Mouse (Mus musculus): Measurements from ENCODE around the gene Gprc6a. TPM values are rescaled to one million over a fixed set of nuclear protein-coding genes. Genes with fewer than 3 reads are reported as not detected.

Gene Gprc6a
- total RNA-seq, 2 experiments from 2014 or later, result not detected

DNA sequence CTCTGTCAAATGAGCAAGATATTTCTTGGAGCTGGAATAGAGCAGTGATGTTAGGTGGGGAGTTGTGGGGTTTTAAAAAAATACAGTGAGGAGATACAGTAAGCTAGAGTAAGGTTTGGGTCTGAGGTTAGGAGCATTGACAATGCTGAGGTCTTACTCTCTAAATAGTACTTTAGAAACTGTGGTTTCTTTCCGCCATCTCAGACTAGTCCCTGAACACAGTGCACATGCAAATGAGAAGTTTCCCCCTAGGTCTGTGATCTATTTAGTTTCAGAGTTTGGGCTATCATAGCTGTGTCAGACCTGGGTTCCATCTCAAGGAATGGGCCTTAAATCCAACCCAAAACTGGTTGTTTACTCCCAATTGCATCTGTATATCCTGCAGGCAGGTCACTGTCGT lies 39.7 kb downstream of the Gprc6a start:
- intact Hi-C loops (cut with DNase I), result no loop called here

DNA sequence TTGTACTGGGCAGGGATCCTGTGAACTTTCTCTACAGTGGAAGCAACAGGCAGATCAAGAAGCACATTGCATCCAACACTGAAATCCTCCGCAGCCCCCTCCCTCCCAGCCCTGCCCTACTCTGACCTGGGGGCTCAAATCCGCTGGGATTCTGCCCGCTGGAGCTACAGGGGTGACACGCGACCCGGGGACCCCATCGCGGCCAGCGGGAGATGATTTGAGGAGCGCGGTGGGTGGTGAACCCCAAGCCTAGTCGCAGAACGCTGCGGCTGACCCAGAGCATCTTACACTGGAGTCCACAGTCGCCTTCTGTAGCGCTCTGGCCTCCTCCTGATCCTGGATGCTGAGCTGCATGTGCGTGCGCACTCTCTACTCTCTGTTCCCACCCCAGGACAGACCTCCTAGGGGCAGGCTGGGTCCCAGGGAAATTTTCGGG lies 41.1 kb downstream of the Gprc6a start, which contains the start of gene Fam162b:
Gene Fam162b (minus strand): TSS at position 379 of the 436 bp plus-strand sequence.
- no peak for DNase-seq
- intact Hi-C loops (cut with DNase I), result no loop called here

More for the DNA sequence above, 39.7 kb downstream of the Gprc6a start:
- DNase-seq, result no peak

DNA sequence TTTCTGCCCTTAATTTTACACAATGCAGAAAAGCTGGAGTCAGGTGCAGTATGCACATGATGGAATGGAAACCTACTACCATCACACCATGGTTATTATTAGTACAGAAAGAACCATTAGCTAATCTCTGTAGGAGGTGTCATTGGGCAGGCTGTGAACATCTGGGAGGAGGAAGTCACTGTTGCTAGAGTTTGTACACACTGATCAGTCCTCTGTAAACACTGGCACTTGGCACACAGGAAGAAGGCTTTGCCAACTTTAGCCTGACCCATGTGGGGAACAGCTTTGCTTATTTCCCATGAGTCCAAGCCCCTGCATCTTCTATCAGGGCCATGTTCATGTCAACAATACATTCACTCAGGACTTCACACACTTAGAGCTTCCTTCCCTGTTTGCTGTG lies 46.3 kb downstream of the Gprc6a start:
- no peak for DNase-seq

DNA sequence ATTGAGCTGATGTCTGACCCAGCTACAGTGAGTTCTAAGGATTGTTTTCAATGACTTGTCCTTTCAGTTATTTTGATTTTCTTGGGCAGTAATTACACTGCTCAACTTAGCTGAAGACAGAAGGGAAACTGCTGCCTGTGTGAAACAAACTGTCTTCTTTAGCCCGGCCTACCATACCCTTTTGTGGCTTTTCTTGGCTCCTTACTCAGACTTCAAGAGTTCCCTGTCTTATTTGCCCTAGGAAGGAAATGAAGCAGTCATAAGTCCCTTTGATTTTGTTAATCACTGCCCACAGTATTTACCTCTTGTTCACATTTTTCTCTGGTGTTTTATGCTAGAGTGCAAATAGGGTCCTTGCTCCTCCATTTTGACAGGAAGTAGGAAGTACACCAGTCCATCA lies 46.9 kb downstream of the Gprc6a start:
- intact Hi-C loops (cut with DNase I), result no loop called here
- DNase-seq, result no peak

More for the DNA sequence above, 46.3 kb downstream of the Gprc6a start:
- intact Hi-C loops (cut with DNase I), result no loop called here

DNA sequence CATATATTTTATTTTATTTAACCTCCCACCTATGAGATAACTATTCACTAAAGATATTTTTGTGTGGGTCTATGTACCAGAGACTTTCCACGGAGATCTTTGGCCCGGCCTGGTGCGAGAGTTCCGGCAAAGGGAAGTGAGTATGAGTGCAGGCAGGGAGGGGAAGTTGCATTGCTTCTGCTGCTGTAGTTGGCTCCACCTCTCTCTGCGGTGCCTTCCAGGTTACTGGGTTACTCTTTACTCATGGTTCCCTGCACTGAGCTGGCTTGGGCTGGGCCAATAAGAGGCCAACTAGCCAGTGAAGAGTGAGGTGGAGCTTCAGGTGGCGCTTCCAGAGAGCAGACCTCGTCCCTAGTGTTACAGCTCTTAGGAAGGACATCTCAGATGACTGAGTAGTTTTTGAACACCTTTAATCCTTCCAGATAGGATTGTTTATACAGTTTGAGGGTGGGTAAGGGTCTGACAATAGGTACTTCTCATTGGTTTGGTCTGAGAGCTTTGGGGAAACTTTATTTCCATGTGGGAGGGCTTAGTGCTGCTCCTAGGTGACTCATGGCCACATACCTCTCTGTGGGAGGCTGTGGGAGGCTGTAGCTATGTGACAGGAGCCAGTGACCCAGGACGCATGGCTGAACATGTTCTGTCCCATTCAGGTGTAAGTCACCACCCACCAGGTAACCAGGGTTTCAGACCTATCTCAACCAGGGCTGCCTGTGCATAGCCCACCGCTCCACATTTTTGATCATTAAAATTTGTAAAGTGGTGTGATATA lies 59.9 kb downstream of the Gprc6a start:
- no peak for DNase-seq
- intact Hi-C loops (cut with DNase I), result no loop called here

Other genes with a start within 250 kb of the Gprc6a start
- gene Gm49339, start 150.8 kb downstream of the Gprc6a start, total RNA-seq (2021), result 1 to 10 TPM; 1.0 to 1.5 TPM
- gene Lilr4b, start 150.8 kb downstream of the Gprc6a start, total RNA-seq (2021), result 1 to 10 TPM; 1.5 to 1.8 TPM
- gene Lilrb4a, start 140.5 kb downstream of the Gprc6a start, total RNA-seq (2021), result 1 to 10 TPM; 1.1 to 1.5 TPM
- gene Fam162b, start 40.9 kb downstream of the Gprc6a start, total RNA-seq (2021), result not detected
- not detected for gene Rfx6, start 46.3 kb upstream of the Gprc6a start, total RNA-seq (2021)

Measured in heart, postnatal 14 days (tissue).